Mouse (Mus musculus): ENCODE measurements around the gene March8. TPM values are rescaled to one million over a fixed set of nuclear protein-coding genes. Genes with fewer than 3 reads are reported as not detected.

Gene March8
- polyA plus RNA-seq, 1 experiment from 2014 or later, result 37.4 TPM

- WGBS, result 39% methylated on average over 2 of the region's 2 CpGs
- H3K4me3 ChIP-seq (ENCODE audit: low read depth, low read length), result no peak overlapping the region
- H3K27ac ChIP-seq (ENCODE audit: low read depth, low read length), result peak overlapping the region; percentile 54
- H3K36me3 ChIP-seq (ENCODE audit: control insufficient read depth, insufficient read depth, low read length), result no peaks in the 10 kb centered on the region
- no peaks in the 10 kb centered on the region for H3K27me3 ChIP-seq (ENCODE audit: control insufficient read depth, insufficient read depth, low read length)
- DNase-seq (ENCODE audit: low spot score, missing footprints) (peak; percentile 83), ATAC-seq (ENCODE audit: low FRiP score) (peak; percentile 49)
- H3K9ac ChIP-seq (ENCODE audit: low read length), result no peak overlapping the region
- H3K9me3 ChIP-seq (ENCODE audit: control insufficient read depth, low read length), result no peaks in the 10 kb centered on the region
- peaks cover 22% of the 10 kb centered on the region for H3K4me1 ChIP-seq (ENCODE audit: control insufficient read depth, insufficient read depth, low read length)
- H3K4me2 ChIP-seq, result no peak overlapping the region
Measured at GRCm38 (mm10) chr6:116398136-116398535, 60.3 kb downstream of the March8 start.

GRCm38 (mm10) chr6:116401746-116402423 lies 64.1 kb downstream of the March8 start:
- Histone ChIP-seq H3K27ac (ENCODE audit: low read depth, low read length) (no peak overlapping the region), H3K9ac (ENCODE audit: low read length) (no peak overlapping the region), H3K4me2 (no peak overlapping the region), H3K27me3 (ENCODE audit: control insufficient read depth, insufficient read depth, low read length) (no peaks in the 10 kb centered on the region), H3K4me3 (ENCODE audit: low read depth, low read length) (no peak overlapping the region), H3K36me3 (ENCODE audit: control insufficient read depth, insufficient read depth, low read length) (no peaks in the 10 kb centered on the region), H3K9me3 (ENCODE audit: control insufficient read depth, low read length) (no peaks in the 10 kb centered on the region), H3K4me1 (ENCODE audit: control insufficient read depth, insufficient read depth, low read length) (peaks cover 37% of the 10 kb centered on the region)
- 95% methylated on average over 12 of the region's 12 CpGs for WGBS
- no peak for ATAC-seq (ENCODE audit: low FRiP score)
- peak; percentile 59 for DNase-seq (ENCODE audit: low spot score, missing footprints)

- Histone ChIP-seq H3K4me2 (no peak overlapping the region), H3K9me3 (ENCODE audit: control insufficient read depth, low read length) (no peaks in the 10 kb centered on the region), H3K4me1 (ENCODE audit: control insufficient read depth, insufficient read depth, low read length) (peaks cover 31% of the 10 kb centered on the region), H3K27me3 (ENCODE audit: control insufficient read depth, insufficient read depth, low read length) (no peaks in the 10 kb centered on the region), H3K9ac (ENCODE audit: low read length) (no peak overlapping the region), H3K36me3 (ENCODE audit: control insufficient read depth, insufficient read depth, low read length) (no peaks in the 10 kb centered on the region), H3K27ac (ENCODE audit: low read depth, low read length) (no peak overlapping the region), H3K4me3 (ENCODE audit: low read depth, low read length) (no peak overlapping the region)
- ATAC-seq (ENCODE audit: low FRiP score), result no peak
- 92% methylated on average over 3 of the region's 3 CpGs for WGBS
- peak; percentile 51 for DNase-seq (ENCODE audit: low spot score, missing footprints)
Measured at GRCm38 (mm10) chr6:116402426-116402825, 64.6 kb downstream of the March8 start.

GRCm38 (mm10) chr6:116405243-116405642 lies 67.4 kb downstream of the March8 start:
- Histone ChIP-seq H3K27ac (ENCODE audit: low read depth, low read length) (peak overlapping the region; percentile 80), H3K27me3 (ENCODE audit: control insufficient read depth, insufficient read depth, low read length) (no peaks in the 10 kb centered on the region), H3K9me3 (ENCODE audit: control insufficient read depth, low read length) (no peaks in the 10 kb centered on the region), H3K4me2 (0 out of 2 replicates have a peak overlapping the region, but pooled peaks have one; percentile 11), H3K9ac (ENCODE audit: low read length) (no peak overlapping the region; the same call in 1 of the 2 replicates), H3K4me1 (ENCODE audit: control insufficient read depth, insufficient read depth, low read length) (peaks cover 18% of the 10 kb centered on the region), H3K4me3 (ENCODE audit: low read depth, low read length) (no peak overlapping the region), H3K36me3 (ENCODE audit: control insufficient read depth, insufficient read depth, low read length) (no peaks in the 10 kb centered on the region)
- ATAC-seq (ENCODE audit: low FRiP score) (peak; percentile 90), DNase-seq (ENCODE audit: low spot score, missing footprints) (peak; percentile 94)
- WGBS, result 17% methylated on average over 9 of the region's 9 CpGs

- DNase-seq (ENCODE audit: low spot score, missing footprints), result peak; percentile 81
- H3K4me2 ChIP-seq, result no peak overlapping the region
- H3K27ac ChIP-seq (ENCODE audit: low read depth, low read length), result peak overlapping the region; percentile 80
- peaks cover 18% of the 10 kb centered on the region for H3K4me1 ChIP-seq (ENCODE audit: control insufficient read depth, insufficient read depth, low read length)
- 79% methylated on average over 5 of the region's 5 CpGs for WGBS
- H3K36me3 ChIP-seq (ENCODE audit: control insufficient read depth, insufficient read depth, low read length), result no peaks in the 10 kb centered on the region
- H3K9me3 ChIP-seq (ENCODE audit: control insufficient read depth, low read length), result no peaks in the 10 kb centered on the region
- H3K27me3 ChIP-seq (ENCODE audit: control insufficient read depth, insufficient read depth, low read length), result no peaks in the 10 kb centered on the region
- ATAC-seq (ENCODE audit: low FRiP score), result no peak; the same call in 1 of the 2 replicates
- no peak overlapping the region for H3K4me3 ChIP-seq (ENCODE audit: low read depth, low read length)
- H3K9ac ChIP-seq (ENCODE audit: low read length), result no peak overlapping the region
Measured at GRCm38 (mm10) chr6:116405715-116406114, 67.9 kb downstream of the March8 start.

- H3K27me3 ChIP-seq (ENCODE audit: control insufficient read depth, insufficient read depth, low read length), result no peaks in the 10 kb centered on the region
- no peaks in the 10 kb centered on the region for H3K9me3 ChIP-seq (ENCODE audit: control insufficient read depth, low read length)
- H3K27ac ChIP-seq (ENCODE audit: low read depth, low read length), result no peak overlapping the region
- no peak overlapping the region for H3K4me3 ChIP-seq (ENCODE audit: low read depth, low read length)
- peaks cover 18% of the 10 kb centered on the region for H3K4me1 ChIP-seq (ENCODE audit: control insufficient read depth, insufficient read depth, low read length)
- H3K9ac ChIP-seq (ENCODE audit: low read length), result no peak overlapping the region
- no peak for DNase-seq (ENCODE audit: low spot score, missing footprints)
- no peak for ATAC-seq (ENCODE audit: low FRiP score)
- no peaks in the 10 kb centered on the region for H3K36me3 ChIP-seq (ENCODE audit: control insufficient read depth, insufficient read depth, low read length)
- WGBS, result 84% methylated on average over 2 of the region's 2 CpGs
- no peak overlapping the region for H3K4me2 ChIP-seq
Measured at GRCm38 (mm10) chr6:116406152-116406551, 68.3 kb downstream of the March8 start.

- no peak overlapping the region for H3K4me3 ChIP-seq (ENCODE audit: low read depth, low read length)
- H3K4me2 ChIP-seq, result no peak overlapping the region
- no peaks in the 10 kb centered on the region for H3K27me3 ChIP-seq (ENCODE audit: control insufficient read depth, insufficient read depth, low read length)
- no peaks in the 10 kb centered on the region for H3K36me3 ChIP-seq (ENCODE audit: control insufficient read depth, insufficient read depth, low read length)
- H3K9ac ChIP-seq (ENCODE audit: low read length), result no peak overlapping the region
- H3K4me1 ChIP-seq (ENCODE audit: control insufficient read depth, insufficient read depth, low read length), result peaks cover 18% of the 10 kb centered on the region
- ATAC-seq (ENCODE audit: low FRiP score), result peak; percentile 36; the same call in 1 of the 2 replicates
- WGBS, result 68% methylated on average over 5 of the region's 5 CpGs
- no peak for DNase-seq (ENCODE audit: low spot score, missing footprints)
- H3K9me3 ChIP-seq (ENCODE audit: control insufficient read depth, low read length), result no peaks in the 10 kb centered on the region
- no peak overlapping the region for H3K27ac ChIP-seq (ENCODE audit: low read depth, low read length)
Measured at GRCm38 (mm10) chr6:116406680-116407079, 68.9 kb downstream of the March8 start.

GRCm38 (mm10) chr6:116407216-116407615 lies 69.4 kb downstream of the March8 start:
- no peak overlapping the region for H3K27ac ChIP-seq (ENCODE audit: low read depth, low read length)
- H3K27me3 ChIP-seq (ENCODE audit: control insufficient read depth, insufficient read depth, low read length), result no peaks in the 10 kb centered on the region
- H3K9ac ChIP-seq (ENCODE audit: low read length), result no peak overlapping the region
- H3K4me3 ChIP-seq (ENCODE audit: low read depth, low read length), result no peak overlapping the region
- ATAC-seq (ENCODE audit: low FRiP score), result no peak
- peaks cover 18% of the 10 kb centered on the region for H3K4me1 ChIP-seq (ENCODE audit: control insufficient read depth, insufficient read depth, low read length)
- no peak for DNase-seq (ENCODE audit: low spot score, missing footprints)
- H3K9me3 ChIP-seq (ENCODE audit: control insufficient read depth, low read length), result no peaks in the 10 kb centered on the region
- no peak overlapping the region for H3K4me2 ChIP-seq
- 85% methylated on average over 4 of the region's 4 CpGs for WGBS
- no peaks in the 10 kb centered on the region for H3K36me3 ChIP-seq (ENCODE audit: control insufficient read depth, insufficient read depth, low read length)

GRCm38 (mm10) chr6:116407956-116408657 lies 70.3 kb downstream of the March8 start:
- H3K4me3 ChIP-seq (ENCODE audit: low read depth, low read length), result no peak overlapping the region
- H3K9me3 ChIP-seq (ENCODE audit: control insufficient read depth, low read length), result no peaks in the 10 kb centered on the region
- WGBS, result 93% methylated on average over 6 of the region's 6 CpGs
- H3K27ac ChIP-seq (ENCODE audit: low read depth, low read length), result no peak overlapping the region
- H3K4me1 ChIP-seq (ENCODE audit: control insufficient read depth, insufficient read depth, low read length), result peaks cover 18% of the 10 kb centered on the region
- no peak for ATAC-seq (ENCODE audit: low FRiP score)
- no peaks in the 10 kb centered on the region for H3K36me3 ChIP-seq (ENCODE audit: control insufficient read depth, insufficient read depth, low read length)
- peak; percentile 33 for DNase-seq (ENCODE audit: low spot score, missing footprints)
- H3K4me2 ChIP-seq, result no peak overlapping the region
- no peak overlapping the region for H3K9ac ChIP-seq (ENCODE audit: low read length)
- no peaks in the 10 kb centered on the region for H3K27me3 ChIP-seq (ENCODE audit: control insufficient read depth, insufficient read depth, low read length)
